Mouse (Mus musculus) telencephalon, adult 2 months (tissue): ENCODE measurements around the gene Lamc1.
"Not testable (repeated sequence)": the region's sequence is repeated elsewhere in the genome, so short reads cannot be mapped to it uniquely, and the experiment has no call there.

Experiments used
- DNase-seq: peaks from one replicate; pipeline ENCODE4 v3.0.0-alpha.2; 2011; ENCODE audit warnings: low read depth, low spot score

The Lamc1 gene

DNA sequence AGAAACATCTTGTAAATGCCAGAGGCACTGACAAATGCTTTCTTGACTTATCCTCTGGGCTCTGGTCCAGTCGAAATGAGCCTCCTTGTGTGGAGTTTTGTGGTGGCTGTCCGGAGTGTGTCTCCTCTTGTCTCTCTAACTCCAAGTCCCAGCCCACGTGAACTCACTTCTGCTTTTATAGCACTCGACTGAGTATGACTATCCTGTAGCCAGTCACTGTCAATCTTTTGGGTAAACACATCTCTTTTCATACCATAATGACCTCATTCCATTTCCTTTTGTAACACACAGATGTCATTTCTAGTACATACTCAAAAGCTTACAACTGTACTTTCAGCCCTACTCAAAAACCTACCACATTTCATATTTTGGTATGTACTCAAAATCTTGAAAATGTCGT, 33.1 kb downstream of the Lamc1 start:
- DNase-seq: not testable (repeated sequence)

- DNase-seq: not testable (repeated sequence)
Measured at GRCm38 (mm10) chr1:153297774-153298363, 34.7 kb downstream of the Lamc1 start.

DNA sequence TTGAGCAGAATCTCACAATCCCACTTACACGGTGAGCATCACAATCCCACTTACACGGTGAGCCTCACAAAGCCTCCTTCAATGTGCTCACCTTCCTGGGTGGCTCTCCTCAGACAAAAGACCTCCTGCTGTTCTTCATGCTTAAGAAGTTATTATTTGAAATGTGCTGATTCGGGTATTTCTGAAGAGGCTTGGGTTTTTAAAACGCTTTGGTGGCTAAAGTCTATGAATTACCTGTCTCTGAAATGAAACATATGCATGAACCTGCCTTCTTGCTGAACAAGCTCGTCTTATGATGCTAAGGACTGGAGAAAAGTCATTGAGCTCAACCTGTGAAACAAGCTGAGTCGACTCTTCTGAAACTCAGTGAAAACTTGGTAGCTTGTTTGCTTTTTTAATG, 36.6 kb downstream of the Lamc1 start:
- no peak for DNase-seq

- DNase-seq: no peak
Measured at GRCm38 (mm10) chr1:153292892-153293291, 39.7 kb downstream of the Lamc1 start.

DNA sequence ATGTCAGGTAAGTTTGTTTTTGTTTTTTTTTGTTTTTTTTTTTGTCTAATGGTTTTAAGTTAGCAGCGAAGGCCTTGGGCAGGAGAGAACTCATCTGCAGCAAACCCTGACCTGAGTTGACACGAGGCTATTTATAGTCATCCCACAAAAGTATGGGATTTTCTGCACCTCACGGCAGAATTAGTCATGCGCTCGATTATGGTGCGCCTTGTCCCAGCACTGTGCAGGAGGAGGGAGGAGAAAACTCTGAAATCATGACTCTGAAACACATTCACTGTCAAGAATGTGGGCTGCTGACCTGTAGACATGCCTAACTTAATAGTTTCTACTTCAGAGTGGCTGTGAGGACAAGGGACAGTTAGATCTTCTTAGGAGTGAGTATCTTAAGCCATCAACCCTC, 40.4 kb downstream of the Lamc1 start:
- no peak for DNase-seq

DNA sequence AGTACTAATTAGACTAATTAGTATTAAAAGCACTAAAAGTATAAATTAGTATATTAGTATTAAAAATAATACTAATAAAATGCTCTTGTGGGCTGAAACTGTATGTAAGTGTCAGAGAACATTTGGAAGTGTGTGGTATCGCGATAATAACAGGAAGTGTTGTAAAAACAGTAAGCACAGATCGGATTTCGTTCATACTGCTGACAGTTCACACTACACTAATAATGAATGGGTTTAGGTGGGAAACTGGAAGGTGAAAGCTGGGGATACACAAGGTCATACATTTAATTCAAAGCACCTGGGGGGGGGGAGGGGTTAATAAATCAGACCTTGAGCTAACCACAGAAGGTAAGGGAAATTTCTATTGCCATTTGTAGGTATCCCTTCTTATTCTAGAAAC, 41.2 kb downstream of the Lamc1 start:
- no peak for DNase-seq

GRCm38 (mm10) chr1:153288010-153288409, 44.6 kb downstream of the Lamc1 start:
- DNase-seq: peak; percentile 90

GRCm38 (mm10) chr1:153287443-153287842, 45.1 kb downstream of the Lamc1 start:
- DNase-seq: no peak

GRCm38 (mm10) chr1:153286216-153286615, 46.4 kb downstream of the Lamc1 start:
- DNase-seq: no peak

- DNase-seq: no peak
Measured at GRCm38 (mm10) chr1:153285188-153285587, 47.4 kb downstream of the Lamc1 start.

DNA sequence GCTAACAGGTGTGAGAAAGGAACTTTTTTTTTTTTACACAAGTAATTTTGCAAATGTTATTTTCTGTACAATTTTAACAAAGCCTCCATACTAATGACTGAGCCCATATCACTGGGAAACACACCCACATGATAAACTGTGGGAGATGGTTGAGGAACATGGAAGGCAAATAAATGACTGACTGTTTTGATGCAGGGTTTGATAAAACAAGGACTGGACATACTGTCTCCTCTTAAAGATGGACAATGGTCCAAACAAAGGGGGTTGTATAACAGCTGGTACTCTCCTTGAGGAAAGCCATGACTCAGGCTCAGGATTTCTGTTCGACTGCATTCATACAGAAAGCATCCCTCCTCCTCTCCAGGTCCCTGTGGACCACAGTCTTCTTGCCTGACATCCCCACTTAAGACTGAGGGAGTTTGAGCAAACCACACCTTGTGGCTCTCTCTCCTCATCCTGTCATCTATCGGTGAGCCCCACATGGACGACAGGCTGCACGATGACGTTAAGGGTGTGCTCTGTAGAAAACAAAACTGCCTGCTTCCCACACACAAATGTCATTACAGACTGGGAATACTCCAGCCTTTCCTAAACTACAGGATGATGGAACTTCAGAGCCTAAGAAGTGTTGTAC, 50.1 kb downstream of the Lamc1 start:
- DNase-seq: no peak

GRCm38 (mm10) chr1:153281483-153281882, 51.1 kb downstream of the Lamc1 start:
- DNase-seq: no peak

GRCm38 (mm10) chr1:153280411-153280810, 52.2 kb downstream of the Lamc1 start:
- DNase-seq: no peak

GRCm38 (mm10) chr1:153278028-153278613, 54.5 kb downstream of the Lamc1 start:
- DNase-seq: no peak

- no peak for DNase-seq
Measured at GRCm38 (mm10) chr1:153275466-153275865, 57.1 kb downstream of the Lamc1 start.

DNA sequence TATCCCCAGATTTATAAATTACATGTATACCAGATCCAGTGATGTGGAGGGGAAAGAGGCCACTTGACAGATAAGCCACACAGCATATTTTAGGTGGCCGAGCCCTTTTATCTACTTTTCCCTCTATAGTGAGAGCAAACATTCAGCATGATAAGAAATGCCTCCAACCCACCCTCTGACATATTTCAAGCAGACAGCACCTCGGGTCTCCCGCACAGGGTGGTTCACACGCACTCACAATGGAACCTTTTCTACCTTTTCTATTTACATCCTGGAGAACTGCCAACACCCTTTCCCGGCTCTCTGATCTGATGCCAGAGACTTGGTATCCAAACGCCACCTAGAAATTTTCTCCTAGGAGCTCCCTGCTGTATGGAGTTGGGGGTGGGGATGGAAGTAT, 58.0 kb downstream of the Lamc1 start:
- no peak for DNase-seq

DNA sequence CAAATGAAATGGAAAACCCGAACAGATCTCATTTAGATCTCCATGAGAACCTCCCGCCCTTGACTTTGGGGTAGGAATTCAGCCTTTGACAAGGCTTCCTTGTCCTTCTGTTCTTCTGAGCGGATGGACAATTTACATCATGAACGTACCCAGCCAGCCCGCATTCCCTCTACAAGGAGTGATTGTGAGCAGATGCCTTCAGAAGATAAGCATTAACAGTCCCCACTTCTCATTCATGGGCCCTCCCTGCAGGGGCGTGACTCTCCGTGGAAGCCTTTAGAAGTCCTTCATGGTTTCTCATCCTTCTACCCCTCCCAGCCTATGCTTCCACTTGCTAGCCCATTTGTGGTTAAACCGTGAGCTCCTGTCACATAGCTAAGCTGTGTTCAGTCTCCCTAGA, 58.9 kb downstream of the Lamc1 start:
- no peak for DNase-seq

DNA sequence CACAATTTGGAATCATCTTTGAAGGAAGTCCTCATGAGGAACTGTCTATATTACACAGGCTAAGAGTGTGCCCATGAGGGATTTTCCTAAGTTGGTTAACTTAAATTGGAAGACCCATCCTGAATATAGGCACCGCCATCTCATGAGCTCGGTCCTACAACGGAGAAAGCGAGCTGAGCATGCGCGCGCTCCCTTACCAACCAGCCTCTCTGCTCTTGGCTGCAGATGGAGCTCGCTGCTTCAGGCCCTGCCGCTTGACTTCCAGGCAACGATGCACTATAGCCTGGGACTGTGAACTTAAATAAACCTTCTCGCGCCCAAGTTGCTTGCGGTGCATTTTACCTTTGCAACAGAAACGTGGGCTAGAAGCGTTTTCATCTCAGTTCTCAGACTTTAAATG, 61.8 kb downstream of the Lamc1 start:
- no peak for DNase-seq

DNA sequence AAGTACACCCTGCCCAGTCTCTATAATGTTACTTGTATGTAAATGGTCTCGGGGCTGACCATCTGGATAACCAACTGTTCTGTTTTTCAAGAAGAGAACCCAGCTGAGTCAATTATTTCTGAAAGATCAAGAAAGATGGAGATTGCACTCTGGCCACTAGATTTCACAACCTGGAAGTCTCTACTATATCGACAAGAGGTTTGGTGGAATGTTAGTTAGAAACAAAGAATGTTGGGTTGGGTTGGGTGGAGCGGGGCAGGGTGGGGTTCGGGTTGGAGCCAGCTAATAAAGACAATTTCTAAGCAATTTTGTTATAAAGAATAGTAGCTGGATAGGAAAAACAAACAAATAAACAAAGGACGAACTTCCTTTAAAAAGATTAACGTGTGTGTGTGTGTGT, 62.9 kb downstream of the Lamc1 start:
- DNase-seq: no peak

GRCm38 (mm10) chr1:153268806-153269309, 63.7 kb downstream of the Lamc1 start:
- DNase-seq: no peak

- DNase-seq: no peak
Measured at GRCm38 (mm10) chr1:153268306-153268705, 64.3 kb downstream of the Lamc1 start.

DNA sequence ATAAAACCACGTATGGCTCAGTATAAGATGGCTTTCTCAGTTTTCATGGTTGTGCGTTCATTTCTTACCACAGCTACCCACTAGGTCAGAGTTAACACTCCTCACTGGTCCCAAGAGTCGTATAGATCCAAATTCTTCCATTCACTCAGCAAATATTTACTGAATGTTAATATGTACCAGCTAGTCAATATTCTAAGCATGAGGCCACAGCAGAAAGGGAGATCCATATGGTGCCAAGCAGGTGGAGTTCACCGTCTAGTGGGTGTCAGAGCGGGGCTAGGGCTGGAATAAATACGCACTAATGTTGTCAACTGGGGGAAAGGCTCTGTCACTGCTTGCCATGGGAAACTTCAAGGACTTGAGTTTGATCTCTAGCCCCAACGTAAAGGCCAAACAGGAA, 64.9 kb downstream of the Lamc1 start:
- DNase-seq: no peak

DNA sequence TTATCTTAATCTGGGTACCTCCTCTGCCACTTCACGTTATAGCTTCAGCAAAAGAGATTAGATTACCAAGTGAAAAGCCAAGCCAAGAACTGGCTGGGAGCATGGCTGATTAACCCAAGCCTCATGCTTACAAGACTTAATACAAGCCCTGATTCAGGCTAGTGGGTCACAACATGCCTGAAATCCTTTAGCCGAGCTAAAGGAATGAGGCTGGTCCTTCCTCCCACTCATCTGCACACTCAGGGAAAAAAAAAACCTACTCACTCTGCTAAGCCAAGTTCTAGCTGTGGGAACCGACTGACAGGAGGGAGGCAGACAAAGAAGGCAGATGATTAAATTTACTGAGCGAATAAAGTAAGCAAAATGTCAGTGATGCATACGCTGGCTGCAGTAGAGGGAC, 65.7 kb downstream of the Lamc1 start:
- DNase-seq: peak; percentile 55
